Comparison of ENCODE assay signal across 9 mouse cellular contexts in the genomic region with DNA sequence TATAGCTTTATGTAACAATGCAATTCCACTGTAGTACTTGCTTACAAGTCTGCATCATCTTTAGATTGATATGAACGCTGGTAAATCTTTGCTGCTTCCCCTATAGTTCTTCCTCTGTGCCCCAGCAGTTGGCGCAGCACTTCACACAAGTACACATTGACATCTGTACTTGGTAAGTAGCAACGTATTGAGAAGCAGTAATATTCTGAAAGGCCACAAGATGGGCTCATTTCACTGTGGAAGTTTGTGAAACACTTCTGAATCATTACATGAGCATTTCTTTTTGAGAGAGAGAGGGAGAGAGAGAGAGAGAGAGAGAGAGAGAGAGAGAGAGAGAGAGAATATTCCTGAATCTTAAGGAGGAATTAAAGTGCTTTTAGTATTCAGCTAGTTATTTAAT. TPM values are rescaled to one million over a fixed set of nuclear protein-coding genes. Genes with fewer than 3 reads are reported as not detected.
DNase-seq lines count a peak whose midpoint lies in the region; ATAC-seq and TF ChIP-seq lines count a peak whose summit lies in the region.
"Had no signal": no experiment of that assay in that cellular context is flagged by ENCODE, and none has a peak within 500 bp of the region (broad histone marks: within the 10 kb centered on the region; RNA-seq: fewer than 3 reads in every experiment).

No protein-coding gene starts in this region.

- peak; percentile 23; the same call in 1 of the 2 replicates for TF ChIP-seq CTCF in heart, adult 2 months (IDR thresholded peaks at IDR 0.05)

- no peaks in the 10 kb centered on the region for H3K79me2 ChIP-seq in heart, adult 2 months (replicated peaks; ENCODE audit: control insufficient read depth, insufficient read depth, low read length)

- H3K27me3 ChIP-seq in heart, adult 2 months (ENCODE audit: control insufficient read depth, insufficient read depth, low read length): no peaks in the 10 kb centered on the region
- no peaks in the 10 kb centered on the region for H3K27me3 ChIP-seq in forebrain, embryonic 16.5 days (replicated peaks; ENCODE audit: control insufficient read depth, insufficient read depth, low read length)
- H3K27me3 ChIP-seq: heart, embryonic 15.5 days had no signal

- TF ChIP-seq EP300 in heart, adult 2 months (IDR thresholded peaks at IDR 0.05; ENCODE audit: insufficient read depth, low read depth, low read length): no peak

- intact Hi-C loops in heart, adult 2 months (cut with DNase I): no loop called here
- intact Hi-C loops in heart, postnatal 36 days (cut with DNase I): no loop called here
- intact Hi-C loops in left cerebral cortex, postnatal 4 days (cut with DNase I): loop anchor here (10.0 kb wide), 3 partner anchors 283 to 1783 kb away; partner anchors contain the start of gene Inpp4b

- H3K4me3 ChIP-seq in heart, adult 2 months: no peak overlapping the region
- H3K4me3 ChIP-seq in forebrain, embryonic 16.5 days (replicated peaks; ENCODE audit: low read length): no peak overlapping the region
- H3K4me3 ChIP-seq: heart, embryonic 15.5 days had no signal

- no peak overlapping the region for H3K27ac ChIP-seq in heart, adult 2 months
- H3K27ac ChIP-seq in forebrain, embryonic 16.5 days (ENCODE audit: low read length): no peak overlapping the region
- H3K27ac ChIP-seq: heart, embryonic 15.5 days had no signal

- H3K9ac ChIP-seq in heart, adult 2 months (ENCODE audit: low read depth, low read length): no peak overlapping the region
- H3K9ac ChIP-seq in forebrain, embryonic 16.5 days (replicated peaks; ENCODE audit: low read depth, low read length): no peak overlapping the region
- H3K9ac ChIP-seq: heart, embryonic 15.5 days had no signal

- no peak for TF ChIP-seq POLR2A in heart, adult 2 months (IDR thresholded peaks at IDR 0.05; ENCODE audit: insufficient read depth, low read depth, low read length)

- no peaks in the 10 kb centered on the region for H3K9me3 ChIP-seq in forebrain, embryonic 16.5 days (ENCODE audit: control insufficient read depth, low read length)
- H3K9me3 ChIP-seq: heart, embryonic 15.5 days had no signal

- 9% methylated on average over 3 of the region's 3 CpGs for WGBS in heart, adult 2 months
- 44% methylated on average over 3 of the region's 3 CpGs for WGBS in forebrain, embryonic 16.5 days

- no peaks in the 10 kb centered on the region for H3K36me3 ChIP-seq in heart, adult 2 months (ENCODE audit: control insufficient read depth, insufficient read depth, low read length)
- H3K36me3 ChIP-seq in forebrain, embryonic 16.5 days (ENCODE audit: control insufficient read depth, insufficient read depth): no peaks in the 10 kb centered on the region
- H3K36me3 ChIP-seq: heart, embryonic 15.5 days had no signal

- H3K4me2 ChIP-seq in forebrain, embryonic 16.5 days (ENCODE audit: low read length): no peak overlapping the region
- H3K4me2 ChIP-seq: heart, embryonic 15.5 days had no signal

- ATAC-seq in forebrain, embryonic 16.5 days: peak; percentile 61
- ATAC-seq in cerebellum, adult (ENCODE audit: insufficient number of reproducible peaks, low FRiP score, low TSS enrichment): no peak

- H3K4me1 ChIP-seq in heart, adult 2 months (ENCODE audit: control insufficient read depth, insufficient read depth, low read length): no peaks in the 10 kb centered on the region
- 0 out of 2 replicates have a peak, but pooled peaks cover under 1% of the 10 kb centered on the region for H3K4me1 ChIP-seq in forebrain, embryonic 16.5 days (replicated peaks; ENCODE audit: control insufficient read depth, insufficient read depth, low read length)

- DNase-seq in heart, adult 2 months: no peak
- DNase-seq in heart, postnatal 36 days: no peak
- DNase-seq in right cerebral cortex, adult 18-20 months: peak; percentile 53
- no peak for DNase-seq in right cerebral cortex, postnatal 25 days
- peak; percentile 5 for DNase-seq in left cerebral cortex, postnatal 4 days
- no peak for DNase-seq in spleen, postnatal 4 days (ENCODE audit: low spot score in 2 of 2)

RNA-seq across cellular contexts. Expression of gene Usp38, which starts 47.2 kb away (rescaled TPM):
- 10 to 100 TPM; 17.7 to 18.9 TPM for total RNA-seq in heart, adult 2 months (2021)
- polyA plus RNA-seq in heart, adult 2 months (2012; rRNA removed): 5.1 and 7.8 TPM in 2 replicates
- total RNA-seq in heart, postnatal 36 days (2021): 10 to 100 TPM; 17.4 to 20.8 TPM
- polyA plus RNA-seq in forebrain, embryonic 16.5 days (2015; fragmentation: Nextera tagmentation; extraction: Ambion mirVana): 21.4 and 24.6 TPM in 2 replicates
- 10 to 100 TPM; 26.6 to 27.2 TPM for total RNA-seq in left cerebral cortex, postnatal 4 days (2021)

Comparison
In these comparisons a context has a peak if more than half of its experiments do, and no peak if none do; other contexts are left out.
1. DNase-seq: peak in right cerebral cortex, adult 18-20 months (single experiment) and left cerebral cortex, postnatal 4 days (single experiment); none in heart, adult 2 months (0 of 2), heart, postnatal 36 days (0 of 2), right cerebral cortex, postnatal 25 days (single experiment) and spleen, postnatal 4 days (0 of 2).